Mouse (Mus musculus) heart, adult 8-10 months (tissue): ENCODE data around the gene Lrrc26. TPM values are rescaled to one million over a fixed set of nuclear protein-coding genes. Genes with fewer than 3 reads are reported as not detected.

ENCODE experiments used
- total RNA-seq, 4 experiments: library from RNA; stranded (reverse); gene quantifications; 2 replicates each; pipeline ENCODE4 v1.2.4; 2022

Gene Lrrc26
- total RNA-seq, 4 experiments from 2014 or later = not detected

Other genes starting within 250 kb of the Lrrc26 start
- gene Nsmf, start 235.6 kb upstream of the Lrrc26 start, total RNA-seq = 10 to 100 TPM; 11.7 to 15.9 (median 12.2) TPM
- not detected for gene Entpd8, start 209.6 kb upstream of the Lrrc26 start, total RNA-seq
- gene Noxa1, start 194.8 kb upstream of the Lrrc26 start, total RNA-seq = not detected
- gene Nrarp, start 109.2 kb upstream of the Lrrc26 start, total RNA-seq = 1 to 10 TPM; 5.0 to 9.4 (median 9.2) TPM
- 1 to 10 TPM; 3.9 to 5.0 (median 4.7) TPM for gene Tor4a, start 93.0 kb upstream of the Lrrc26 start, total RNA-seq
- 10 to 100 TPM; 38.5 to 49.3 (median 39.5) TPM for gene Nelfb, start 78.4 kb upstream of the Lrrc26 start, total RNA-seq
- gene Stpg3, start 75.3 kb upstream of the Lrrc26 start, total RNA-seq = not detected
- gene Fam166a, start 71.2 kb upstream of the Lrrc26 start, total RNA-seq = not detected
- 100 to 1,000 TPM; 308 to 380 (median 323) TPM for gene Tubb4b, start 65.2 kb upstream of the Lrrc26 start, total RNA-seq
- gene Slc34a3, start 55.6 kb upstream of the Lrrc26 start, total RNA-seq = not detected
- gene Rnf224, start 53.1 kb upstream of the Lrrc26 start, total RNA-seq = not detected
- 1 to 10 TPM in 2 of 4 experiments, under 1 TPM in 2; 0.53 to 1.7 (median 1.2) TPM for gene Rnf208, start 47.7 kb upstream of the Lrrc26 start, total RNA-seq
- not detected for gene Cysrt1, start 47.5 kb upstream of the Lrrc26 start, total RNA-seq
- gene AL732309.1, start 43.1 kb upstream of the Lrrc26 start, total RNA-seq = 1 to 10 TPM; 1.8 to 2.4 (median 2.1) TPM
- 10 to 100 TPM; 11.4 to 16.1 (median 13.6) TPM for gene Tmem203, start 34.5 kb upstream of the Lrrc26 start, total RNA-seq
- 1 to 10 TPM; 4.0 to 8.6 (median 6.7) TPM for gene Tprn, start 27.3 kb upstream of the Lrrc26 start, total RNA-seq
- 10 to 100 TPM; 39.5 to 47.1 (median 40.1) TPM for gene Ssna1, start 17.5 kb upstream of the Lrrc26 start, total RNA-seq
- gene Anapc2, start 17.4 kb upstream of the Lrrc26 start, total RNA-seq = 10 to 100 TPM; 36.8 to 39.8 (median 37.6) TPM
- not detected for gene Tmem210, start 1.8 kb upstream of the Lrrc26 start, total RNA-seq
- under 1 TPM in 2 of 4 experiments, not detected in 2; 0.09 to 0.11 TPM for gene Grin1, start 29.3 kb downstream of the Lrrc26 start, total RNA-seq
- gene Man1b1, start 42.4 kb downstream of the Lrrc26 start, total RNA-seq = 10 to 100 TPM; 19.9 to 28.2 (median 22.5) TPM
- 1 to 10 TPM; 3.8 to 5.2 (median 5.1) TPM for gene Dpp7, start 66.4 kb downstream of the Lrrc26 start, total RNA-seq
- gene Uap1l1, start 75.8 kb downstream of the Lrrc26 start, total RNA-seq = 10 to 100 TPM in 1 of 4 experiments, 1 to 10 TPM in 3; 8.9 to 10.7 (median 9.5) TPM
- not detected for gene Sapcd2, start 82.4 kb downstream of the Lrrc26 start, total RNA-seq
- gene Entpd2, start 106.0 kb downstream of the Lrrc26 start, total RNA-seq = 10 to 100 TPM; 11.6 to 14.4 (median 12.6) TPM
- gene Npdc1, start 109.4 kb downstream of the Lrrc26 start, total RNA-seq = 10 to 100 TPM; 25.3 to 35.8 (median 33.6) TPM
- under 1 TPM in 2 of 4 experiments, not detected in 2; 0.16 to 0.60 TPM for gene Fut7, start 133.4 kb downstream of the Lrrc26 start, total RNA-seq
- 10 to 100 TPM; 42.5 to 47.2 (median 45.2) TPM for gene Abca2, start 138.8 kb downstream of the Lrrc26 start, total RNA-seq
- 1 to 10 TPM; 1.3 to 3.6 (median 2.3) TPM for gene Clic3, start 166.9 kb downstream of the Lrrc26 start, total RNA-seq
- gene Paxx, start 171.2 kb downstream of the Lrrc26 start, total RNA-seq = 10 to 100 TPM; 21.4 to 30.7 (median 23.3) TPM
- 1,000 to 10,000 TPM in 1 of 4 experiments, 100 to 1,000 TPM in 3; 350 to 1,004 (median 621) TPM for gene Ptgds, start 180.1 kb downstream of the Lrrc26 start, total RNA-seq
- not detected for gene Lcn12, start 204.0 kb downstream of the Lrrc26 start, total RNA-seq
- gene Fbxw5, start 210.8 kb downstream of the Lrrc26 start, total RNA-seq = 100 to 1,000 TPM in 1 of 4 experiments, 10 to 100 TPM in 3; 79.4 to 105 (median 88.7) TPM
- 1 to 10 TPM; 1.7 to 2.6 (median 2.0) TPM for gene C8g, start 211.8 kb downstream of the Lrrc26 start, total RNA-seq